Mouse (Mus musculus) right cerebral cortex, postnatal 10 days (tissue): ENCODE results near the gene Dlx3.

Experiments used
- DNase-seq, 2 experiments: peaks; one replicate each; pipeline ENCODE4 v3.0.0; 2021; ENCODE audit warnings: low spot score in 2 of 2

Dlx3 gene

GRCm38 (mm10) chr11:95157356-95157755, 37.4 kb downstream of the Dlx3 start:
- DNase-seq: no peak

DNA sequence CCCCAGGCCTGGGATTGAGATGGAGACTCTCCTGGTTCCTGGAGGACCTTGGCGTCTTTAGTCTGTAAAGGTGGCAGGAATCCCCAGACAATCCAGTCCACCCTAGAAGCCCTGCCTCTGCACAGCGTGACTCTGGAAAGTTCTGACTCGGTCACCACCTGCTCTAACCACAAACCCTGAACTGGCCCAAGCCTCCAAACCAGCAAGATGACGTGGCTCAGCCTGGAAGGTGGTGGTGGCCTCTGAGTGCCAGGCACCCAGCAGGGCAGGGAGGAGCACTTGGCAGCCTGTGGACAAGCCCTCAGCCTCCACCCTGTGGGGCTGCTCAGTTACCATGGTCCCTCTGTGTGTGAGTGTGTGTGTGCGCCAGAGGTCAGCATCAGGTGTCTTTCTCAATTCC, 38.0 kb downstream of the Dlx3 start:
- no peak for DNase-seq

DNA sequence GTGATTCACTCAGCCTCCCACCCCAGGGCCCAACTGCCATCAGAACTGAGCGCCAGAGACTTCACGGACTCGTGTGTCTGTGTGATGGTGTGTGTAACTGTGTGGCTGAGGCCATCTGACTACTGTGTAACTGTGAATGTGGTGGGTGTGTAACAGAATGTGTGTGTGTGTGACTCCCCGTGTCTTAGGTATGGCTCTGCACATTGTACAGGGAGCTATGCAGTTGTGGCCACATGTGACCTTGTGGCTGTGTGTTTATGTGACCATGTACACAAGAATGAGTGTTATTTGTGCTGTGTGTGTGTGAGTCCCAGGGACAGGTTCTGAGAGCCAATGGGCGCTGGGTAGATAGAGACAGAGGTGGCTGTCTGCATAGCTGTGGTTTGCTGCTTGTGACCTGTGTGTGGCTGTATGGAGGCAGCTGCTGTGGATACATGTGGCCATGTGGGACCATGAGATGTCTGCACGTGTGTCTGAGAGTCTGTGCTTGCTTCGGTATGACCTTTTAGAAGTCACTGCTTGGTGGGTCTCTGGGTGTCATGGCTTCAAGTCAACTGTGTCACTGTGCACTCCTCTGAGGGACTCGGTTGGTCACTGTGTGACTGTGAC, 39.9 kb downstream of the Dlx3 start:
- no peak for DNase-seq

GRCm38 (mm10) chr11:95160693-95161092, 40.8 kb downstream of the Dlx3 start:
- no peak for DNase-seq

DNA sequence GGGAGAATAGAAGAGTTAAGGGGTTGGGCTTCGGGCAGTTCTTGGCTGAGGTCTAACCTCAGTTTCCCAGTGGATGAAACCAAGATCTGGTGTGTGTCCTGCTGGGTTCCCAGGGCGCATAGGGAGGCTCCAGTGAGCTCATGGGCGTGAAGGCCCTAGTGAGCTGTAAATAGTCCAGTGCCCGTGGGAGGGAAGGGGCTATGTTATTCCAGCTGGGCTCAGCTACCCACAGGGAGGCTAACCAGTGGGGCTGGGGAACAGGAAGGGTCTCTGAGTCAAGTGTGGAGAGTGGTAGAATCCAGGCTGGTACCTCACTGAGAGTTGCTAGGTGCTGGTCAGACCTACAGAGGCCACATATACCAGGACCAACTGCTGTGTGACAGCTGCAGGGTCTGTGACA, 41.8 kb downstream of the Dlx3 start:
- no peak for DNase-seq

- DNase-seq: no peak
Measured at GRCm38 (mm10) chr11:95165857-95166256, 45.9 kb downstream of the Dlx3 start.
